Mouse (Mus musculus): ENCODE data around the gene Ica1l.
"Not testable (repeated sequence)": the region's sequence is repeated elsewhere in the genome, so short reads cannot be mapped to it uniquely, and the experiment has no call there.

The Ica1l gene

GRCm38 (mm10) chr1:60042796-60043469 lies at the start of gene Ica1l:
Ica1l (minus strand) TSS chr1:60043184.
- DNase-seq: peak; percentile 78

GRCm38 (mm10) chr1:60076411-60076810 lies 33.4 kb upstream of the Ica1l start:
- no peak for DNase-seq

DNA sequence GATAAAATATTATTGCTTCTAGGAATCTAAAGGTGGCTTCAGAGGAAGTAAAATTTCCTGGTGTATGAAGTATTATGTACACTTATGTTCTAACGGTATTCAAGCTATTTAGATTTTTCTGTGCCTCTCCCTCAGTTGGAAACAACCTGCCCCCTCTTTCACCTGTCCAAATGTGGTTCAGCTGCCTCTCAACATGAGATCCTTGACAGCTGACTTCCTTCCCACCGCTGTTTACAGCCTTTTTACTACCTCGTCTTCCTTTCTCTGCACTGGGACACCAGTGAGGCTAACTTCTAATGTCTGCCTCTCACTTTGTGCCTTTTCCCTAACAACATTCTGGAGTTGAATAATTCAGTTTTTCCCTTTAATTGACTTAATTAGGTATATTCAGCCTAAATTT lies 32.6 kb upstream of the Ica1l start:
- DNase-seq: peak; percentile 50

GRCm38 (mm10) chr1:60074935-60075334 lies 32.0 kb upstream of the Ica1l start:
- peak; percentile 61 for DNase-seq

DNA sequence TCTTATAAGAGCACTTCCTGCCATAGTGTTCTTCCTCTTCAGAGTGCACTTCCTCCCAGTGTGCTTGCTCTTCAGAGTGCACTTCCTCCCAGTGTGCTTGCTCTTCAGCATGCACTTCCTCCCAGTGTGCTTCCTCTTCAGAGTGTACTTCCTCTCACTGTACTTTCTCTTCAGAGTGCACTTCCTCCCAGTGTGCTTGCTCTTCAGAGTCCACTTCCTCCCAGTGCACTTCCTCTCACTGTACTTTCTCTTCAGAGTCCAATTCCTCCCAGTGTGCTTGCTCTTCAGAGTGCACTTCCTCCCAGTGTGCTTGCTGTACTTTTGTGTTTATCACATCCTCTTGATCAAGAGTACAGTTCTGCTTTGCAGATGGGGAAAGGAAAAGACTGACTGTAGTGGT lies 27.7 kb upstream of the Ica1l start:
- DNase-seq: not testable (repeated sequence)

GRCm38 (mm10) chr1:60056310-60056709 lies 13.3 kb upstream of the Ica1l start:
- DNase-seq: no peak

DNA sequence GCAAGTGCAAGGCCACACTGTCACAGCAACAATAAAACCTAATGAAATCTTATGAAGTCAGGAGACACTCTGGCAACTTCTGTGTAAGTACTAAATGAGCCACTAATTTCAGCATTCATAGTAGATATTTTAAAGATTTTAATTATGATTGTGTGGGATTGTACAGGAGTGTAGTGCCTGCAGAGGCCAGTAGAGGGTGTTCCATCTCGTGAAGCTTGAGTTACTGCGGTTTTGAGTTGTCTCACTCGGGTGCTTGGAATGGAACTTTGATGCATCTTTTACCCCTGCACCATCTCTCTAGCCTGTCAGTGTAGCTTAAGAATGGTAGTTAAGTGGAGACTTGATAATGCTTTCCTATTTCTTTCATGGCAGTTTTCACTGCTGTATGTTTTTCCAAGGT lies 11.7 kb upstream of the Ica1l start:
- peak; percentile 44 for DNase-seq

DNA sequence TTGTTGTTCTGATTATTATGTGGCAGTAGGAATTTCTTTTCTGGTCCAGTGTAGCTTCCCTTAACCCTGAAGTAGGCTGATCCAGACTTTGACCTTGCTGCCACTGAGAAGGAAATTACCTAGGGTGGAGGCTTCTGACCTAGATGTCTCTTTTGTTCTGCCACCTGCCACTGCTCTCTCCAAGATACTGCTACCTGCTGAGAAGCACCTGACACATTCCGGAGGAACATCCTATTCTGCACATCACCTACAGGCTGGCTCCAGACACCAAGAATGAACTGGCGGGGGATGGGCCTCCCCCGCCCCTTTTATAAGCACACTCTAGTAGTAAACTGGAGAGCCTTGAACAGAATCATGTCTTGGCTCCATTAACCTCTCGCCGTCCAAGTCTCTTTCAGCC lies 4.5 kb upstream of the Ica1l start:
- not testable (repeated sequence) for DNase-seq

DNA sequence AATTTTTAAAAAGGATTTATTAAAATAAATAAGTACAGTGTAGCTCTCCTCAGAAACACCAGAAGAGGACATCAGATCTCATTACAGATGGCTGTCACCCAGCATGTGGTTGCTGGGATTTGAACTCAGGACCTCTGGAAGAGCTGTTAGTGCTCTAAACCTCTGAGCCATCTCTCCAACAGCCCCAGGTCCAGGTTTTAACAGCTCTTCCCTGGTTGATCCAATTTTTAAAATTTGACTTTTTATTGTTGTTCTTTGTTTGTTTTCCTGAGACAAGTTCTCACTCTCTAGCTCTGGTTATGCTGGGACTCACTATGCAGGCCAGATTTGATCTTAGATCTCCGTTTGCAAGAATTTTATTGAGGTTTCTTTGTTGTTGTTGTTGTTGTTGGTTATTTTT lies 1.6 kb upstream of the Ica1l start:
- no peak for DNase-seq

DNA sequence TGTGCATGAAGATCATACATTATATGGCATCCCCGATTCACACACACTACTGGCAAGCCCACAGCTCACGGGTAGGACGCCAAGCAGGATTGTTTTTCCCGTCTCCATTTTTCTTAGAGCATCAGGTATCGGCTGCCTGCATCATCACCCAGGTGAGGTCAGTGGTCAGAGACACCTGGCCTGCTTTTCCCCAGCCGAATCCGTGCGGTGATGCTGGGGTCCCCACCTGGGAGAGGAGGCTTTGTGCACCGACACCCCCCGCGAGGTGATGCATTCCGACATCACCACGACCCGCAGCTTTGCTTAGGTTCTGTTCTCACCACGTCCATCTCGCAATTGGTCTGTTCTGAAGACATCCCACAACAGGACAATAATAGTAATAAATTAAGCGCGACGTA lies 587 bp downstream of the Ica1l start:
- no peak for DNase-seq

DNA sequence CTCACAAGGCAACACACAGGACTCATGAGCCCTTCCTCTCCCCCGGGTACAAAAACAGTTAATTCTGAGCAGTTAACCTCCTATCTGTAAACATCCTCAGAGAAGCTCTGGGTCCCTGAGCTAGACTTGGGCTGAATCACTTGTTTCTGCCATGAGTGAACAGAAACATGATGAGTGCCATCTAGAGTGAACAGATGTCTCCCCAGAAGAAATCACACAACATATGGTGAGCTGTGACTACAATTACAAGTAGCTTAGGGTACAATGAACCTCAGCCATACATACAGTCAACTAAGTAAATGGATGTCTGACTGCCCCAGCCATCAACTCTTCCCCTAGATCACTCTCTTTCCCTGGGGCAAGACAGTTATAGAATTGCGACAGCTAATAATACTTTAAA lies 7.9 kb downstream of the Ica1l start:
- no peak for DNase-seq

DNA sequence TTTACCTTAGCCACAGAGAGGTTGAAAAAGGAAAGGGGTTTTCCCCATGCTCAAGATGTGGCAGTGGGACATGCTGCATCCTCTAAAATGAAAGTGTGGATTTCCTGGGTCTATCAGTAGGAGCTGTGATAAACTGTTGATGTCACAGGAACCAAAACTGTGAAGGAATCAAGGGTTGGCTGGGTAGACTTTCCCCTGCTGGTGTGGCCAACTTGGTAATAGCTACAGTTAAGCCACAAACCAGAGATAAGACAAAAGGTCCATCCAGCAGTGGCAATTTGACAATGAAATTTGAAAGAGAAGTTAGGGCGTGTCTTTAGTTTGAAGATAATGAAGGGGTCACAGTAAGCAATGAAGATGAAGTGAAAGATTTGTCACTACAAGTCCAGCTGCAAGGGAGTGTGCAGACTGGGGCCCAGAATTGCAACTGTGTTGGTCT lies 25.9 kb downstream of the Ica1l start:
- DNase-seq: no peak

- DNase-seq: peak; percentile 16
Measured at GRCm38 (mm10) chr1:60016136-60016611, 26.8 kb downstream of the Ica1l start.

- no peak for DNase-seq
Measured at GRCm38 (mm10) chr1:60015511-60015910, 27.5 kb downstream of the Ica1l start.

DNA sequence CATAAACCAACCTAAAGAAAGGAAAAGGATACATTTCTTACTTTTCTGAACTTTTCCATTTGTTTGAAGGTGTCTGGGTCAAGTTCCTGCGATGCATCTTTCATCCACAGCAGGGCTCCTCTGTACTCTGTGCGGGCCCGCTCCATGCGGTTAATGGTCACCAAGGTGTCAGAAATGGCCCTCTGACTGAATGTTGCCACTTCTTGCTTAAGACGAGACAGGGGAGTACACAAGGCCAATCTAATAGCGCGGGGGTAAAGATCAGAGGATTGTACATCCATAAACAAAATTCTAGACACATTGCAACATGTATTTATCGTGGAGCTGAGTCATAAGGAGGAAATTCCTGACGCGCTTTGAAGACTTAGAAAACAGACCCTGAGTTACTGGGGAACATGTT lies 29.2 kb downstream of the Ica1l start:
- no peak for DNase-seq

- no peak for DNase-seq
Measured at GRCm38 (mm10) chr1:60008743-60009142, 34.2 kb downstream of the Ica1l start.

GRCm38 (mm10) chr1:60007337-60007736 lies 35.6 kb downstream of the Ica1l start:
- no peak for DNase-seq

DNA sequence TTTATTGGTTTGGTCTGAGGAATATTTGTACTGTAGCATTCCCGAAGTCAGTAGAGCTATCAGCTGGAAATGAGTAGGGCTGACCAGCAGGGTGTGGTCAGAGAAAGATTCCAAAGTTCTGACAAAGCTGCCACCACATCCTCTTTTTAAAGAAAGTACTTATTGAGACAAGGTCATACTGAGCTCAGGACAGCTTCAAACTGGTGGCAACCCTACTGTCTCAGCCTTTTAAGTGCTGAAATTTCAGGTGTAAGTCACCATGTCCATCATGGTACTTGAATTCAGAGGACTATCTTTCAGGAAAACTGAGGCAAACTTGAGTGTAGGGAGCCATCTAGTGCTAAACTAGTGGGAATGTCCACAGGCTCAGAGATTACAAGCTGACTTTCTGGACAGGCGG lies 42.7 kb downstream of the Ica1l start:
- DNase-seq: no peak

DNA sequence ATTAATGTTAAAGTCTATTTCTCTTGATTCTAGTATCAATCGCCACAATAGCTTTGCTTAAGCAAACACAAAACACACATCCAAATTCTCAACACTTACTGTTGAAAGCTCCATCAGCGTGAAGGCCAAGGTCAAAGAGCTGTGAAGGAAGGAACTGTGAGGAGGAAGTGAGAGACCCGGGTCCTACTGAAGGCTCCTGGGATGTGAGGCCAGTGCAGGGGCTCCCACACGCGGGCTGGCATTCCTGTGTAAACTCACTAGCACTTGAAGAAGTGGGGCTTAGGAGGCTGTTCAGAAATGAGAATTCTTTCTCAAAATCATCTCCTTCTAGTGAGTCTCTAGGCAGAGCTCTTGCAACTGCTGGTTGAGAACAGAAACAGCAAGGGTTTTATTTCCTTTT lies 45.6 kb downstream of the Ica1l start:
- no peak for DNase-seq

- DNase-seq: peak; percentile 10
Measured at GRCm38 (mm10) chr1:59995646-59996045, 47.3 kb downstream of the Ica1l start.

DNA sequence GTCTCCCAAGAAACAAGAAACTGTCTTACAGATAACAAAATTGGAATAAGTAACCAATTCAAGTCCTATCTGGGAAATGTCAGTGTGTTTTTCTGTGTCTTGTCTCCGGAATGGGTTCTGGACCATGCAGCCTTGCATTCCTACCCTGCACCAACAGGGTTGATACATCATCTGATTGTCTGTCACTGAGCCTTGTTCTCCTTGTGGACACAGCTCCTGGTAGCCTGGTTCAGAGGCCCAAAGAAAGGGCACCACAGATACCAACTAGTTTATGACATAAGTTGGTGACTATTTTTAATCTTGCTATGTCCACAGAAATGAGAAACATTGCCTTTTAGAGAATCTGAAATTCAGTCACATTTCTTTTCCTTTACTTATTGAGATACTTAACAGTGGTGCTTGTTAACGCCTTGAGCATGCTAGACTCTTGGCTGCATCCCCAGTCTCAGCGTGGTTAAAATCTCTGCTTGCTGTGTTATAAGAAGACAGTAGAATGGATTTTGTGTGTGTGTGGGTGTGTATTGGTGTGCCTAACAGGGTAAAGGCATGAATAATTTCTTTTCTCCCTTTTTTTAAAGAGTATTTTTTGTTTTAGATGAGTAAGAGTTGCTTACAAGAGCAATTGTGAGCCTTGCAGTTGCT lies 55.5 kb downstream of the Ica1l start:
- no peak for DNase-seq

GRCm38 (mm10) chr1:59986626-59987025 lies 56.4 kb downstream of the Ica1l start:
- no peak for DNase-seq

GRCm38 (mm10) chr1:59967291-59967690 lies 75.7 kb downstream of the Ica1l start:
- peak; percentile 53 for DNase-seq

GRCm38 (mm10) chr1:59966171-59966785 lies 76.7 kb downstream of the Ica1l start:
- DNase-seq: no peak

Measured in thymus, postnatal 14 days (tissue).